Mouse (Mus musculus) erythroblast, embryonic 14.5 days (primary cell): ENCODE results near the gene Sdc3.

Experiments used
- GATA1 ChIP-seq: IDR thresholded peaks from 2 replicates; pipeline ENCODE4 v1.6.1; 2012; ENCODE audit warnings: low read length, inconsistent platforms, mixed read lengths
- TAL1 ChIP-seq: IDR thresholded peaks from 3 replicates; pipeline ENCODE4 v1.6.1; 2012; ENCODE audit warnings: low read length, inconsistent platforms, mixed read lengths

DNA sequence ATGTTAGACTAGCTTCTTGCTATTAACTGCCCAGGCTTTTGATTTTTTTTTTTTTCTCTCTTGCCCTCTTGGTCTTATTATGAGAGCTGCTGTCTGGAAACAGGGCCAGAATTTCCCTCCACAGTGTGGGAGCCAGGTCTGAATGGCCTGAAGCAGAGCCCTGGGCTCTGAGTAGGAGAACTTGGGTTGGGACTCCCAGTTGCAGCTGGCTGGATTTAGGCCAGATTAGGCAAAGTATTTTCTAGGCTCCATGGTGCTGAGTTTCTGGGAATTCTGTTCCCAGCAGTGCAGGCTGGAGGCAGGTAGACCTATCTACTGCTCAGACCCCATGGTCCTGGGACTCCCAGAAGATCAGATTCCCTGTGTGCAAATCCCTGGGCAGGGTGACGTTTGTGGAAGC lies 6.1 kb downstream of the Sdc3 start:
- TF ChIP-seq GATA1 (no peak), TAL1 (no peak)
